Mouse (Mus musculus) kidney, postnatal 0 days (tissue): ENCODE measurements around the gene Slc45a1. TPM values are rescaled to one million over a fixed set of nuclear protein-coding genes. Genes with fewer than 3 reads are reported as not detected.

ENCODE experiments used
- ATAC-seq: fragments of 200-750 bp; cut with Nextera tagmentation; replicated peaks from 2 replicates; pipeline ENCODE4 v1.8.0; 2017; ENCODE audit warnings: low read depth, moderate number of reproducible peaks, moderate TSS enrichment, moderate library complexity; ENCODE audit not compliant: low FRiP score
- DNase-seq: peaks from one replicate; pipeline ENCODE4 v3.0.0-alpha.2; 2016; ENCODE audit warnings: low spot score
- H3K27ac ChIP-seq: fragments of 300-500 bp; sonication (generic); 2 replicates; pipeline ENCODE4 v1.5.1; 2014; ENCODE audit warnings: mild to moderate bottlenecking
- H3K27me3 ChIP-seq: fragments of 300-500 bp; sonication (generic); 2 replicates; pipeline ENCODE4 v1.6.1; 2014; ENCODE audit warnings: low read length, mixed read lengths; ENCODE audit not compliant: insufficient read depth
- H3K36me3 ChIP-seq: fragments of 300-500 bp; sonication (generic); 2 replicates; pipeline ENCODE4 v1.6.1; 2014; ENCODE audit warnings: low read length, mixed read lengths; ENCODE audit not compliant: insufficient read depth
- H3K4me1 ChIP-seq: fragments of 300-500 bp; sonication (generic); replicated peaks from 2 replicates; pipeline ENCODE4 v1.6.1; 2014; ENCODE audit warnings: antibody characterized with exemption, low read length, mixed read lengths; ENCODE audit not compliant: insufficient read depth
- H3K4me2 ChIP-seq: fragments of 300-500 bp; sonication (generic); 2 replicates; pipeline ENCODE4 v1.6.1; 2014; ENCODE audit warnings: mild to moderate bottlenecking, low read length, moderate library complexity, mixed read lengths
- H3K4me3 ChIP-seq: fragments of 300-500 bp; sonication (generic); replicated peaks from 2 replicates; pipeline ENCODE4 v1.5.1; 2014; ENCODE audit warnings: low read depth, low read length
- H3K9ac ChIP-seq: fragments of 300-500 bp; sonication (generic); 2 replicates; pipeline ENCODE4 v1.6.1; 2014; ENCODE audit warnings: low read depth, low read length
- H3K9me3 ChIP-seq: fragments of 300-500 bp; sonication (generic); replicated peaks from 2 replicates; pipeline ENCODE4 v1.6.1; 2016; ENCODE audit warnings: low read length, inconsistent platforms, mixed read lengths
- CTCF ChIP-seq: IDR thresholded peaks from 2 replicates; pipeline ENCODE4 v1.5.1; 2016; ENCODE audit warnings: antibody characterized with exemption, low read depth, mild to moderate bottlenecking, moderate library complexity
- WGBS: fragments of 180-500 bp; shearing (Covaris S2); extraction: QIAGEN DNeasy Blood & Tissue Kit; methylation state at CpG from one replicate; pipeline ENCODE4 v1.1.7; 2014; 5-methylcytosine and 5-hydroxymethylcytosine counted together
- polyA plus RNA-seq: library from polyadenylated mRNA; unstranded; fragments of >200 nt; fragmentation: Nextera tagmentation; extraction: Ambion mirVana; gene quantifications from 2 replicates; pipeline ENCODE4 v1.2.1, GENCODE M21; 2015

Slc45a1 gene
- polyA plus RNA-seq, 1 experiment from 2014 or later, result 0.04 TPM

DNA sequence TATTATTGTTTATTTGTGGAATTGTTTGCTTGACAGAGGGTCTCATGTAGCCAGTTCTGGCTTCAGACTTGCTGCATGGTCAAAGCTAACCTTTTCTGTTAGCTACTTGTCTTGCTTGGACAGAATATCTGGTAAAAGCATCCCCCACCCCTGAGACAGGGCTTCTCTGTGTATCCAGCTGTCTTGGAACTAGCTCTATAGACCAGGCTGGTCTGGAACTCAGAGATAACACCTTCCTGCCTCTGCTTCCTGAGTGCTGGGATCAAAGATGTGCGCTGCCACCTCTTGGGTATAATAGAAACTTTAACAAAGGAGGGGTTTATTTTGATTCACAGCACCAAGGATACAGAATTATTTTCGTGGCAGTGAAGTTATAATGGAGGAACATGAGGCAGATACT, 66.2 kb downstream of the Slc45a1 start:
- Histone ChIP-seq H3K4me3 (no peak overlapping the region), H3K4me1 (peaks cover 72% of the 10 kb centered on the region), H3K4me2 (no peak overlapping the region), H3K36me3 (no peaks in the 10 kb centered on the region), H3K9me3 (no peaks in the 10 kb centered on the region), H3K27ac (no peak overlapping the region), H3K9ac (no peak overlapping the region), H3K27me3 (no peaks in the 10 kb centered on the region)
- 85% methylated on average over 2 of the region's 2 CpGs for WGBS
- ATAC-seq (no peak), DNase-seq (no peak)
- no peak for TF ChIP-seq CTCF

GRCm38 (mm10) chr4:150583777-150584135, 68.2 kb downstream of the Slc45a1 start:
- no peaks in the 10 kb centered on the region for H3K36me3 ChIP-seq
- H3K9me3 ChIP-seq, result no peaks in the 10 kb centered on the region
- no peak for TF ChIP-seq CTCF
- ATAC-seq (peak; percentile 66), DNase-seq (peak; percentile 84)
- peaks cover 57% of the 10 kb centered on the region for H3K4me1 ChIP-seq
- H3K4me3 ChIP-seq, result no peak overlapping the region
- H3K9ac ChIP-seq, result no peak overlapping the region
- H3K27me3 ChIP-seq, result no peaks in the 10 kb centered on the region
- peak overlapping the region; percentile 90 for H3K27ac ChIP-seq
- H3K4me2 ChIP-seq, result peak overlapping the region; percentile 21
- WGBS, result 8% methylated on average over 3 of the region's 3 CpGs

DNA sequence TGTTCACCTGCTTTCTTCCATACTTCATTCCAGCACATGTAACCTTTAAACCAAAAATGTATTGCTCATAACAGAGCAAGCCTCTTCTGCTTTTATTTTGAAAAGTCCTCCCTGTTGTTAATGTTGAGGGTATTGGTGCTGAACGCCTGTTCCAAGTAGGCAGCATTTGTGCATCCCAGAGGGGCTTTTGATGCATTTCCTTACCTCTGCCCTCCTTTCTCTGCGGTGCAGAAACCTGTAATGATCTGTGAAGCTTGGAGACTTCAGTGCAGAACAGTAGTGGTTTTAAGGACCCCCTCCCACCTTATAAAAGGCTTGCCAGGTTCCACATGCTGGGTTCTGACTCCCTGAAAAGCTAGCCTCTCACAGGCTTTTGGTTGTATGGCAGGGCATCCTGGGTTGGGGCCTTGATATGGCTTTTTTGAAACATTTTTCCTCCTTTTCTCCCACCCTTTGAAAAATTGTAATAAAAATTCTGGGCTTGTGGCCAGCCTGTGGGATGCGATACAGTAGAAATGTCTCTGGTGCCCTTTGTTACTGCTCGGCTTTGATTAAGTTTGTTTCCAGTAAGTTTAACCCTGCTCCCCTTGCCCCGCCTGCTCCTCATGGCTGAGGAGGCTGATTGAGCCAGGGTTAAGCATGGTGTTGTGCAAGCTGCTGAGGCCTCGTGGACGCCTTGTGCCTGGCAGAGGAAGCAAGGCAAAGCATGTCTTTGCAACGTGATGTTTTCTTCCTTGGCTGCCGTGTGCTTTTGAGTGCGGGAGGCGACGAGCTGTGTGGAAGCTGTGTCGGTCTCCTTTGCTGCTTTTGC, 68.8 kb downstream of the Slc45a1 start:
- 3% methylated on average over 13 of the region's 13 CpGs for WGBS
- peaks cover 57% of the 10 kb centered on the region for H3K4me1 ChIP-seq
- H3K9ac ChIP-seq, result peak overlapping the region; percentile 6; the same call in 1 of the 2 replicates
- H3K36me3 ChIP-seq, result no peaks in the 10 kb centered on the region
- DNase-seq (peak; percentile 90), ATAC-seq (peak; percentile 85)
- peak overlapping the region; percentile 90 for H3K27ac ChIP-seq
- H3K9me3 ChIP-seq, result no peaks in the 10 kb centered on the region
- H3K4me3 ChIP-seq, result no peak overlapping the region
- no peaks in the 10 kb centered on the region for H3K27me3 ChIP-seq
- TF ChIP-seq CTCF, result no peak
- peak overlapping the region; percentile 21 for H3K4me2 ChIP-seq

- no peak for TF ChIP-seq CTCF
- Histone ChIP-seq H3K9me3 (no peaks in the 10 kb centered on the region), H3K36me3 (no peaks in the 10 kb centered on the region), H3K27me3 (no peaks in the 10 kb centered on the region), H3K4me1 (peaks cover 51% of the 10 kb centered on the region), H3K4me2 (0 out of 2 replicates have a peak overlapping the region, but pooled peaks have one; percentile 2), H3K4me3 (no peak overlapping the region), H3K27ac (peak overlapping the region; percentile 90), H3K9ac (no peak overlapping the region)
- WGBS, result 46% methylated on average over 10 of the region's 10 CpGs
- DNase-seq (no peak), ATAC-seq (no peak)
Measured at GRCm38 (mm10) chr4:150581931-150582723, 69.8 kb downstream of the Slc45a1 start.

Other genes with a start within 250 kb of the Slc45a1 start
- gene Errfi1, start 201.7 kb upstream of the Slc45a1 start, polyA plus RNA-seq, result 34.1 and 35.5 TPM in 2 replicates